Mouse (Mus musculus) thymus, postnatal 10 days (tissue): ENCODE measurements around the gene Slc9a5.

Experiments used
- DNase-seq, 2 experiments: peaks; one replicate each; pipeline ENCODE4 v3.0.0; 2021; ENCODE audit warnings: low spot score in 2 of 2

The Slc9a5 gene

GRCm38 (mm10) chr8:105348450-105349095, at the start of gene Slc9a5:
Gene Slc9a5, plus strand, starts transcription at chr8:105348843.
- peak; percentile 57 for DNase-seq

DNA sequence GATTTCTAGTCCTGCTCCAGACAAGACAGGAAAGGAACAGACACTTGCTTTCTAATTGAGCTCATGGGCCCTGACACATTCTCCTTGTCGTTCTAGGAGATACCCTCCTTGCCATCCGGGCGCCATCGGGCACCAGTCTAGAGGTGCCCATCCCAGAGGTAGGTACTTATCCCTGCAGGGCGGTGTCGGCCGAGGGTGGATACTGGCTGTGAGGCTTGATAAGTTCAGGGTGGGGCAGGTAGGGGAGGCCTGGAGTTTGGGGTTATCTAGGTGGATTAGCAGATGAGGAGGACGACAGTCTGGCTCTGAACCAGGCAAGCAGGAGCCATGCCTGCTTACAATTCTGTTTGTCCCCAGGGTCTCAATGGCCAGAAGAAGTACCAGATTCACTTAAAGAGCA, 48.7 kb upstream of the Slc9a5 start:
- DNase-seq: no peak

- no peak for DNase-seq
Measured at GRCm38 (mm10) chr8:105303396-105303795, 45.2 kb upstream of the Slc9a5 start.

DNA sequence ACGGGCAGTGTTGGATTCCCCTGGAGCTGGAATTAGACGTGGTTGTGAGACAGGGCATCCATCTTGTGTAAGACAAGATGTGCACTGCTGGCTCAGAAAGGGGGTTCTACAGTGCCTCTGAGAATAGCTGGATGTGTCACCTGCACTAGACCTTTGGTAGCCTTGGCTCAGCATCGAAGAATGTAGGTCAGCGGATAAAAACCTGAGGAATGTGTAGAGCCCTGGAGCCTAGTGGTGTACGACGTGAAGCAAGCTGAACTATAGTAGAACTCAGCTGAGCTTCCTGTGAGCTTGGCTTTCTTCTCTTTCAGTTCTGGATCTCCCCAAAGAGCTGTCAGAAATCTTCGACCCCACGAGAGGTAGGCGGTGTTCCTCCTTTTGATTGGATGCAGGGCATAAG, 44.8 kb upstream of the Slc9a5 start:
- DNase-seq: no peak

DNA sequence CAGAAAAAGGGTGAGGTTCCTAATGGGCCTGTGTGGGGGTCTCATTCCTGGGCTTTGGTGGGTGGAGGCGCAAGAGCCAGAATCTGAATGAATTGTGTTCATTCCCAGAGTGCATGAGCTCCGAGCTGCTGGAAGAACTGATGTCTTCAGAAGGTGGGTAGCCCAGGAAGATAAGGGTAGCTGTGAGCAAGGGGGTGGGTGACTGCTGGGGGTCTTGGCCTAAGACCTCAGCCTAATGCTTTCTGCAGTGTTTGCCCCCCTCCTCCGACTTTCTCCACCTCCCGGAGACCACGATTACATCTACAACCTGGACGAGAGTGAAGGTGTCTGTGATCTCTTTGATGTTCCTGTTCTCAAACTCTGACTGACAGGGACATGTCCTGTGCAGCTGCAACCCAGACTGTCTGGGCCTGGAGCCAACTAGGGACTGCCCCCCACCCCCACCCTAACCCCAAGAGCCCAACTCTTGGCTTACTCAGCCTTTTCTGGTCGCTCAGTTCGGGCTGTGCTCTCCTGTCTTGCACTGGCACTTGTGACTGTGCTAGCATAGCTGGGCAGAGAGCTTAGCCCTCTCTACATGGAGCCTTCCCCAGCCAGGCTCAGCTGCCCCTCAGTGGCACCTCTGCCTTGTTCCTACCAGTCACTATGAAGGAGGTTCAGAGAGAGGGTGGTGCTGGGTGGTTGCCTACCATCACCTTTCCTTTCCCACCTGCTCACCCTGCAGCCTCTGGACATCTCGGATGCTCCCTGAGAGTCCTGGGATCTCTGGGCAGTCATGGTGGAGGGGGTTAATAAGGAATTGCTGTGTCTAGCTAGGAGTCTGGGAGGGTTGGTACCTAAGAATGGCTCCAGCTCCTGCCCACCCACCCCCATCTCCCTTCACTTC, 44.1 kb upstream of the Slc9a5 start:
- no peak for DNase-seq

DNA sequence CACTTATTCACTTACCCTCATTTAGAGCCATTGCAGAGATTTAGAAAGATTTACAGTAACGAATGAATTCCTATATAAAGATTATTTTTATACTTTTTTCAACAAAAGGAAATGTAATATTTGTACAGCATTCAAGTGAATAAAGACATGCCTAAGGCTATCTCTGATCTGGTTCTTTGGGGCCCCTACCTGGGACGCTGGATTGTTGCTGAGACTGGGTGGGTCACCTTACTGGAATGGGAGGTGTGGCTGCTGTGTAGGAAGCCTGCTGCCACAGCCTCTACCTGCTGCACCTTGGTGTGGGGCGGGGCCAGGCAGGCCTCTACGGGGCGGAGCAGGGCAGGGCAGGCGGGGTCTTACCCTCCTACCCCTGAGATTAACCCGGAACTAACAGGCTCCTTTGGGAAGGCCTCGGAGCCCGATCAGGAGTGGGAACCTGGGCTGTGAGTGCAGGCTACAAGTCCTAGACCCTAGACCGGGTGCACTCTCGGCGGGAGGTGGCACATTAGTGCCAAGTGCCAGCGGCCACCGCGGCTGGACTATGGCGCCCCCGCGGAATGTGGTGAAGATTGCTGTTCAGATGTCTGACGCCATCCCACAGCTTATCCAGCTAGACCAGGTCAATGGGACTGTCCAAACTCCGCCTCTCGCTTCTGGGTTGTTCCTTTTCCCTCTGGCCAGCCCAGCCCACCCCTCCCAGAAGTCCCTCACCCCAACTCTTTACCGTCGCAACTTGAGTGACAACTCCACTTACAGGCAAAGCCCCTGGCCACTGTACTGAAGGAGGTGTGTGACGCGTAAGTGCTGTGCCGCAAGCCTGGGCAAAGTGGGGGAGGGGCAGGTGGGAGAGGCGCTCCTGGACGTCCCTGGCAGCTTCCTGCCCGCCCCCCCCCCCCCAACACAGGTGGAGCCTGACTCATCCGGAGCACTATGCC, 43.2 kb upstream of the Slc9a5 start, which contains the start of gene Elmo3:
Gene Elmo3, plus strand, starts transcription at position 391 of the 935 bp plus-strand sequence.
- DNase-seq: peak; percentile 47 to 60

DNA sequence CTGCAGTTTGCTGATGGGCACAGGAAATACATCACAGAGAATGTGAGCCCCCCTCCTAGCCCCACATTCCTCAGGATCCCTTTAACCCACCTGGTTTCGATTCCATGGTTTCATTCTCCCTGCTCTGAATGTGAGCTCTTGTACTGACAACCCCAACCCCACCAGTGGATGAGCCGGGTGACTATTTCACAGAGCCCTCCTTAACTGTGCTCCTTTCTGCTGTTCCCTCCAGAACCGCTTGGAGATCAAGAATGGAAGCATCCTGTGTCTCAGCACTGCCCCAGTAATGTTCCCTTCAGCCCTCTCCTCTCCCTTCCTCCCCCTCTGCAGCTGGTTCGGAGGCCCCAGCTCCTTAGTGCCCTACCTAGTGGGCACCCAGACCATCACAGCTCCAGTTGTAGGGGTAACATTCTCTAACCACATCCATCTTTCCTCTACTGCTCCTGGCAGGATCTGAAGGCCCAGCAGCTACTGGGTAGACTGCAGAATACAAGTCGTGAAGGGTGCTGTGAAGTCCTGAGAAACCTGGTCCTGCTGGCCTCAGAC, 42.4 kb upstream of the Slc9a5 start:
- DNase-seq: no peak

- DNase-seq: no peak
Measured at GRCm38 (mm10) chr8:105307670-105308069, 41.0 kb upstream of the Slc9a5 start.

GRCm38 (mm10) chr8:105308428-105308827, 40.2 kb upstream of the Slc9a5 start:
- DNase-seq: no peak

DNA sequence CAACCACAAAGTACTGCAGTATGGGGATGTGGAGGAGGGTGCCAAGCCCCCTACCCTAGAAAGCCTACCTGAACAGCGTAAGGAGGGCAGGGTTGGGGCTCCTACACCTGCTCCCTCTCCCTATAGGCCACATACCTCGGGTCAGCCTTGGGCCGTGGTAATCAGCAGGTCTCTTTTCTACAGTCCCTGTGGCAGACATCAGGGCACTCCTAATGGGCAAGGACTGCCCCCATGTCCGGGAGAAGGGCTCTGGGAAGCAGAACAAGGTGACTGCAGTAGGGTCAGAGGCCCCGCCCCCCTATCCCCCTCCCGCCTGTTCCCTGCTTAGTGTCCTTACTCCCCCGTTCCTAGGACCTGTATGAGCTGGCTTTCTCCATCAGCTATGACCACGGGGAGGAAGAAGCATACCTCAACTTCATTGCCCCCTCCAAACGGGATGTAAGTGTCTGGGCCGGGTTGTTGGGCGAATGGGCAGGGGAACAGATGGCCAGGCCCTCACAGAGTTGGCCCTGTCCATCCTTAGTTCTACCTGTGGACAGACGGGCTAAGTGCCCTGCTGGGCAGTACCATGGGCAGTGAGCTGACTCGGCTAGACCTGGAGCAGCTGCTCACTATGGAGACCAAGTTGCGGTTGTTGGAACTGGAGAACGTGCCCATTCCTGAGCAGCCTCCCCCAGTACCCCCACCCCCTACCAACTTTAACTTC, 39.3 kb upstream of the Slc9a5 start:
- DNase-seq: no peak

DNA sequence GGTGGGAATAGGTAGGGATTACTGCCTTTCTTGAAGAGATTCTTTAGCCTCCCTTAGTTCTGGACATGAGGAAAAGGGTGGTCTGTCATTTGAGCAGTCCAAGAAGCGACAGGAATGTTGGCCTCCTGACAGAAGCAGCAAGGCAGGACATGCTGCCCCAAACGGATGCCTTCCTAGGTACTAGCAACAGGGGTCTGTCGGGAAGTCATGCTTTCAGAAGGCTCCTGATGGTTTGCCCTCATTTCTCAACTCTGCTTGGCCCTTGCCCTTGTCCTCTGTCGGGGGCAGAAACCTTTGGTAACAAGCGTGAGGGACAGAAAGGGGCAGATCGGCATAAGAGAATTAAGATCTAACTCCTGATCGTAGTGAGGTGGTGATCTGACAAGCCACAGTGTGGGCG, 38.5 kb upstream of the Slc9a5 start:
- DNase-seq: no peak

DNA sequence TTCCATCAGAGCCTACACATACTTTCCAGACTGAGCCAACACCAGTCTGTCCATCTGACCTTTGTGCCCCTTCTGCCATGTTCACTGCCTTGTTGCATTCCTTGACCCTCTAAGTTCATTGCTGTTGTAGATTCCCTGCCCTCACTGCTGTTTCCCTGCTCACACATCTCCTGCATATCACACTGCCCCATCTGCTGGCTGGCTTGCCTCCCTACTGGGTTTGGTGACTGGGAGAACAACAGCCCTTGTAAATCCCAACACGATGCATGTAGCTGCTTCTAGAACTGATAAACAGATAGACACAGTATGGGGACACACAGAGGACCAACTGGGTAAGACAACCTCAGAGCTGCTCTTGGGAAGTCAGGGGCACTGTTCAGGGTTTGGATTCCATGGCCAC, 36.9 kb upstream of the Slc9a5 start:
- no peak for DNase-seq

GRCm38 (mm10) chr8:105312891-105313481, 35.7 kb upstream of the Slc9a5 start:
- DNase-seq: no peak

GRCm38 (mm10) chr8:105313622-105314402, 34.8 kb upstream of the Slc9a5 start:
- DNase-seq: no peak

GRCm38 (mm10) chr8:105315073-105315769, 33.4 kb upstream of the Slc9a5 start:
- DNase-seq: no peak

GRCm38 (mm10) chr8:105317941-105318340, 30.7 kb upstream of the Slc9a5 start:
- DNase-seq: no peak

- no peak for DNase-seq
Measured at GRCm38 (mm10) chr8:105318662-105319190, 29.9 kb upstream of the Slc9a5 start.

- DNase-seq: no peak
Measured at GRCm38 (mm10) chr8:105323183-105323582, 25.5 kb upstream of the Slc9a5 start.

- no peak for DNase-seq
Measured at GRCm38 (mm10) chr8:105325641-105326093, 23.0 kb upstream of the Slc9a5 start.
